Mouse (Mus musculus) large intestine, adult 2 months (tissue): ENCODE measurements around the gene Gpm6a. TPM values are rescaled to one million over a fixed set of nuclear protein-coding genes. Genes with fewer than 3 reads are reported as not detected.
"Not testable (repeated sequence)": the region's sequence is repeated elsewhere in the genome, so short reads cannot be mapped to it uniquely, and the experiment has no call there.

ENCODE experiments used
- DNase-seq: peaks from one replicate; pipeline ENCODE4 v3.0.0-alpha.2; 2012; ENCODE audit warnings: low read depth, low spot score
- WGBS: fragments of 180-500 bp; shearing (Covaris S2); methylation state at CpG from one replicate; pipeline ENCODE4 v1.1.7; 2018; 5-methylcytosine and 5-hydroxymethylcytosine counted together
- polyA plus RNA-seq: library from polyadenylated mRNA; depleted of rRNA; stranded (reverse); fragments of >200 nt; gene quantifications from 2 replicates; pipeline ENCODE4 v1.2.3, GENCODE M21; 2012

Gene Gpm6a
- polyA plus RNA-seq, 1 experiment, result 1.2 TPM

- no peak for DNase-seq
Measured at GRCm38 (mm10) chr8:54995662-54996061, 41.0 kb downstream of the Gpm6a start.

GRCm38 (mm10) chr8:55002398-55002797 lies 47.8 kb downstream of the Gpm6a start:
- 92% methylated on average over 1 of the region's 1 CpGs for WGBS
- no peak for DNase-seq

More at GRCm38 (mm10) chr8:54995662-54996061, 41.0 kb downstream of the Gpm6a start:
- WGBS, result 51% methylated on average over 1 of the region's 1 CpGs

- DNase-seq, result no peak
- 35% methylated on average over 2 of the region's 2 CpGs for WGBS
Measured at GRCm38 (mm10) chr8:55002946-55003345, 48.3 kb downstream of the Gpm6a start.

GRCm38 (mm10) chr8:55012228-55012627 lies 57.6 kb downstream of the Gpm6a start:
- DNase-seq, result no peak
- WGBS, result 50% methylated on average over 2 of the region's 2 CpGs

GRCm38 (mm10) chr8:55017071-55017470 lies 62.4 kb downstream of the Gpm6a start:
- DNase-seq, result no peak
- WGBS, result 65% methylated on average over 1 of the region's 1 CpGs

- DNase-seq, result no peak
- 63% methylated on average over 10 of the region's 10 CpGs for WGBS
Measured at GRCm38 (mm10) chr8:55025851-55026660, 71.4 kb downstream of the Gpm6a start.

- 62% methylated on average over 2 of the region's 2 CpGs for WGBS
- no peak for DNase-seq
Measured at GRCm38 (mm10) chr8:55026661-55027000, 72.0 kb downstream of the Gpm6a start.

- no peak for DNase-seq
- 79% methylated on average over 2 of the region's 2 CpGs for WGBS
Measured at GRCm38 (mm10) chr8:55028371-55028770, 73.7 kb downstream of the Gpm6a start.

GRCm38 (mm10) chr8:55031099-55031498 lies 76.5 kb downstream of the Gpm6a start:
- DNase-seq, result no peak

GRCm38 (mm10) chr8:55034309-55034708 lies 79.7 kb downstream of the Gpm6a start:
- WGBS, result 8% methylated on average over 1 of the region's 1 CpGs
- DNase-seq, result no peak

GRCm38 (mm10) chr8:55035416-55035815 lies 80.8 kb downstream of the Gpm6a start:
- DNase-seq, result no peak

GRCm38 (mm10) chr8:55042955-55043354 lies 88.3 kb downstream of the Gpm6a start:
- DNase-seq, result no peak
- WGBS, result 24% methylated on average over 1 of the region's 1 CpGs

- no peak for DNase-seq
- WGBS, result 88% methylated on average over 3 of the region's 3 CpGs
Measured at GRCm38 (mm10) chr8:55048396-55048795, 93.8 kb downstream of the Gpm6a start.

GRCm38 (mm10) chr8:55049979-55050378 lies 95.3 kb downstream of the Gpm6a start:
- WGBS, result 73% methylated on average over 4 of the region's 4 CpGs
- DNase-seq, result no peak

GRCm38 (mm10) chr8:55068811-55069210 lies 114.2 kb downstream of the Gpm6a start:
- WGBS, result 86% methylated on average over 2 of the region's 2 CpGs
- DNase-seq, result not testable (repeated sequence)

GRCm38 (mm10) chr8:55073481-55073880 lies 118.8 kb downstream of the Gpm6a start:
- no peak for DNase-seq

GRCm38 (mm10) chr8:55102195-55102594 lies 147.6 kb downstream of the Gpm6a start:
- DNase-seq, result no peak

More at GRCm38 (mm10) chr8:55073481-55073880, 118.8 kb downstream of the Gpm6a start:
- WGBS, result 89% methylated on average over 10 of the region's 10 CpGs

- WGBS, result 64% methylated on average over 2 of the region's 2 CpGs
- DNase-seq, result no peak
Measured at GRCm38 (mm10) chr8:55103065-55103464, 148.4 kb downstream of the Gpm6a start.

GRCm38 (mm10) chr8:55103891-55104481 lies 149.3 kb downstream of the Gpm6a start:
- 43% methylated on average over 3 of the region's 3 CpGs for WGBS
- DNase-seq, result no peak
